ENCODE assay signal across 28 mouse cellular contexts in genomic region chr12:79812422-79812821, GRCm38 (mm10).
DNase-seq lines count a peak whose midpoint lies in the region; ATAC-seq lines count a peak whose summit lies in the region.
"Had no signal": no experiment of that assay in that cellular context is flagged by ENCODE, and none has a peak within 500 bp of the region (broad histone marks: within the 10 kb centered on the region; RNA-seq: fewer than 3 reads in every experiment).

No protein-coding gene starts in this region.

- no peaks in the 10 kb centered on the region for H3K36me3 ChIP-seq in forebrain, embryonic 12.5 days (replicated peaks)
- no peaks in the 10 kb centered on the region for H3K36me3 ChIP-seq in forebrain, embryonic 16.5 days (ENCODE audit: control insufficient read depth, insufficient read depth)
- H3K36me3 ChIP-seq in midbrain, embryonic 11.5 days (ENCODE audit: control insufficient read depth, insufficient read depth, low read length) = no peaks in the 10 kb centered on the region
- H3K36me3 ChIP-seq in midbrain, embryonic 13.5 days = no peaks in the 10 kb centered on the region
- H3K36me3 ChIP-seq: hindbrain, embryonic 15.5 days; kidney, embryonic 15.5 days; limb, embryonic 12.5 days; neural tube, embryonic 15.5 days had no signal

- peak; percentile 90 for DNase-seq in midbrain, embryonic 11.5 days (ENCODE audit: low spot score, missing footprints)
- DNase-seq in embryo, embryonic 9.5 days (ENCODE audit: extremely low spot score) = peak; percentile 64
- peak; percentile 39 for DNase-seq in mesoderm, embryonic 11.5 days (ENCODE audit: low read depth, low spot score)
- DNase-seq in thymus, postnatal 36 days = no peak
- DNase-seq: adrenal gland, adult 2 months; adrenal gland, postnatal 36 days; B cell, adult 2 months; cerebellum, adult 8-10 months; cerebellum, postnatal 25 days; gastrocnemius, postnatal 25 days; heart, adult 18-20 months; heart, postnatal 36 days; kidney, adult 18-20 months; kidney, postnatal 25 days; retina, postnatal 1 day; right cerebral cortex, postnatal 25 days; thymus, postnatal 14 days had no signal

- no peak overlapping the region for H3K9ac ChIP-seq in forebrain, embryonic 12.5 days
- no peak overlapping the region for H3K9ac ChIP-seq in forebrain, embryonic 16.5 days (replicated peaks; ENCODE audit: low read depth, low read length)
- no peak overlapping the region for H3K9ac ChIP-seq in midbrain, embryonic 11.5 days (ENCODE audit: low read length)
- no peak overlapping the region for H3K9ac ChIP-seq in midbrain, embryonic 13.5 days (replicated peaks)
- H3K9ac ChIP-seq: hindbrain, embryonic 15.5 days; kidney, embryonic 15.5 days; limb, embryonic 12.5 days; neural tube, embryonic 15.5 days had no signal

- no peak overlapping the region for H3K4me2 ChIP-seq in forebrain, embryonic 12.5 days
- no peak overlapping the region for H3K4me2 ChIP-seq in forebrain, embryonic 16.5 days (ENCODE audit: low read length)
- no peak overlapping the region for H3K4me2 ChIP-seq in midbrain, embryonic 11.5 days
- no peak overlapping the region for H3K4me2 ChIP-seq in midbrain, embryonic 13.5 days (replicated peaks)
- H3K4me2 ChIP-seq: heart, embryonic 11.5 days; hindbrain, embryonic 15.5 days; kidney, embryonic 15.5 days; limb, embryonic 12.5 days; liver, embryonic 11.5 days; neural tube, embryonic 15.5 days had no signal

- WGBS in forebrain, embryonic 12.5 days = 24% methylated on average over 8 of the region's 8 CpGs
- 46% methylated on average over 8 of the region's 8 CpGs for WGBS in forebrain, embryonic 16.5 days
- 16% methylated on average over 8 of the region's 8 CpGs for WGBS in midbrain, embryonic 11.5 days
- 26% methylated on average over 8 of the region's 8 CpGs for WGBS in midbrain, embryonic 13.5 days

- H3K4me1 ChIP-seq in forebrain, embryonic 12.5 days = peaks cover 50% of the 10 kb centered on the region
- peaks cover 14% of the 10 kb centered on the region for H3K4me1 ChIP-seq in forebrain, embryonic 16.5 days (replicated peaks; ENCODE audit: control insufficient read depth, insufficient read depth, low read length)
- peaks cover 53% of the 10 kb centered on the region for H3K4me1 ChIP-seq in midbrain, embryonic 11.5 days (ENCODE audit: control insufficient read depth, insufficient read depth, low read length)
- H3K4me1 ChIP-seq in midbrain, embryonic 13.5 days (replicated peaks) = peaks cover 45% of the 10 kb centered on the region

- H3K27ac ChIP-seq in forebrain, embryonic 12.5 days = peak overlapping the region; percentile 73; the same call in 1 of the 2 replicates
- H3K27ac ChIP-seq in forebrain, embryonic 16.5 days (ENCODE audit: low read length) = no peak overlapping the region
- H3K27ac ChIP-seq in midbrain, embryonic 11.5 days (ENCODE audit: low read depth, low read length) = no peak overlapping the region
- no peak overlapping the region for H3K27ac ChIP-seq in midbrain, embryonic 13.5 days
- H3K27ac ChIP-seq: hindbrain, embryonic 15.5 days; kidney, embryonic 15.5 days; limb, embryonic 12.5 days; macrophage; neural tube, embryonic 15.5 days had no signal

- ATAC-seq in forebrain, embryonic 12.5 days (ENCODE audit: low FRiP score) = no peak
- ATAC-seq in forebrain, embryonic 16.5 days = no peak
- no peak for ATAC-seq in midbrain, embryonic 11.5 days (ENCODE audit: low FRiP score)
- ATAC-seq in midbrain, embryonic 13.5 days = no peak
- ATAC-seq: activated CD4-positive, CD25-positive, alpha-beta regulatory T cell, adult 4 months had no signal

- no peak overlapping the region for H3K4me3 ChIP-seq in forebrain, embryonic 12.5 days (replicated peaks)
- no peak overlapping the region for H3K4me3 ChIP-seq in forebrain, embryonic 16.5 days (replicated peaks; ENCODE audit: low read length)
- H3K4me3 ChIP-seq in midbrain, embryonic 11.5 days (ENCODE audit: low read depth, low read length) = no peak overlapping the region
- no peak overlapping the region for H3K4me3 ChIP-seq in midbrain, embryonic 13.5 days (replicated peaks)
- H3K4me3 ChIP-seq: hindbrain, embryonic 15.5 days; kidney, embryonic 15.5 days; limb, embryonic 12.5 days; neural tube, embryonic 15.5 days had no signal

- peaks cover 17% of the 10 kb centered on the region for H3K27me3 ChIP-seq in forebrain, embryonic 12.5 days
- no peaks in the 10 kb centered on the region for H3K27me3 ChIP-seq in forebrain, embryonic 16.5 days (replicated peaks; ENCODE audit: control insufficient read depth, insufficient read depth, low read length)
- H3K27me3 ChIP-seq in midbrain, embryonic 11.5 days (ENCODE audit: control insufficient read depth, insufficient read depth, low read length) = no peaks in the 10 kb centered on the region
- peaks cover 3% of the 10 kb centered on the region; the same call in 1 of the 2 replicates for H3K27me3 ChIP-seq in midbrain, embryonic 13.5 days
- H3K27me3 ChIP-seq: hindbrain, embryonic 15.5 days; kidney, embryonic 15.5 days; neural tube, embryonic 15.5 days had no signal

- no peaks in the 10 kb centered on the region for H3K9me3 ChIP-seq in forebrain, embryonic 12.5 days
- no peaks in the 10 kb centered on the region for H3K9me3 ChIP-seq in forebrain, embryonic 16.5 days (ENCODE audit: control insufficient read depth, low read length)
- H3K9me3 ChIP-seq in midbrain, embryonic 11.5 days (ENCODE audit: control insufficient read depth, low read length) = no peaks in the 10 kb centered on the region
- H3K9me3 ChIP-seq in midbrain, embryonic 13.5 days = no peaks in the 10 kb centered on the region
- H3K9me3 ChIP-seq: hindbrain, embryonic 15.5 days; kidney, embryonic 15.5 days; limb, embryonic 12.5 days; neural tube, embryonic 15.5 days had no signal

Comparison
In these comparisons a context has a peak if more than half of its experiments do, and no peak if none do; other contexts are left out.
1. DNase-seq: peak in midbrain, embryonic 11.5 days (single experiment), embryo, embryonic 9.5 days (single experiment) and mesoderm, embryonic 11.5 days (single experiment); none in thymus, postnatal 36 days (0 of 2).